Mouse (Mus musculus): ENCODE data around the gene Slc29a2. TPM values are rescaled to one million over a fixed set of nuclear protein-coding genes. Genes with fewer than 3 reads are reported as not detected.
"Not testable (repeated sequence)": the region's sequence is repeated elsewhere in the genome, so short reads cannot be mapped to it uniquely, and the experiment has no call there.

The Slc29a2 gene
- total RNA-seq (2021) = 10 to 100 TPM; 17.2 to 21.6 TPM
- long read RNA-seq, experiment 1, transcript Slc29a2-204 (12 exons, 2,619 nt) = major isoform, 17 of 24 reads
- long read RNA-seq, experiment 1, partial matches to known transcripts = 3 of 24 reads
- long read RNA-seq, experiment 1, other reads (novel, unspliced or antisense) = 4 of 24 reads
- long read RNA-seq, experiment 2, transcript Slc29a2-204 (12 exons, 2,619 nt) = major isoform, 20 of 29 reads
- long read RNA-seq, experiment 2, partial matches to known transcripts = 4 of 29 reads
- long read RNA-seq, experiment 2, other reads (novel, unspliced or antisense) = 5 of 29 reads

GRCm38 (mm10) chr19:5023621-5024479 lies at the start of gene Slc29a2:
Gene Slc29a2, plus strand, starts transcription at chr19:5023860.
- intact Hi-C loops (cut with DNase I) = no loop called here
- DNase-seq (ENCODE audit: low spot score in 2 of 2) = peak; percentile 87 to 88

- peak; percentile 80 for DNase-seq (ENCODE audit: low spot score in 2 of 2)
- intact Hi-C loops (cut with DNase I) = loop anchor here (1.0 kb wide), 1 partner anchor 21 kb away; no protein-coding TSS in a partner anchor
Observed at GRCm38 (mm10) chr19:4981767-4982166, 41.9 kb upstream of the Slc29a2 start.

- intact Hi-C loops (cut with DNase I) = no loop called here
- DNase-seq (ENCODE audit: low spot score in 2 of 2) = peak in 1 of 2 experiments; percentile 74
Observed at GRCm38 (mm10) chr19:4989013-4989412, 34.6 kb upstream of the Slc29a2 start.

GRCm38 (mm10) chr19:4989434-4990255 lies 34.0 kb upstream of the Slc29a2 start:
- intact Hi-C loops (cut with DNase I) = no loop called here
- DNase-seq (ENCODE audit: low spot score in 2 of 2) = peak; percentile 81 to 88

- DNase-seq (ENCODE audit: low spot score in 2 of 2) = no peak
- intact Hi-C loops (cut with DNase I) = no loop called here
Observed at GRCm38 (mm10) chr19:4990256-4990625, 33.4 kb upstream of the Slc29a2 start, which contains the start of gene Npas4. Gene Npas4, minus strand, starts transcription at chr19:4990316.

- peak; percentile 57 to 64 for DNase-seq (ENCODE audit: low spot score in 2 of 2)
- intact Hi-C loops (cut with DNase I) = no loop called here
Observed at GRCm38 (mm10) chr19:4990716-4991115, 32.9 kb upstream of the Slc29a2 start.

GRCm38 (mm10) chr19:4992371-4992770 lies 31.3 kb upstream of the Slc29a2 start:
- DNase-seq (ENCODE audit: low spot score in 2 of 2) = no peak
- intact Hi-C loops (cut with DNase I) = no loop called here

- DNase-seq (ENCODE audit: low spot score in 2 of 2) = peak; percentile 84 to 93
- intact Hi-C loops (cut with DNase I) = no loop called here
Observed at GRCm38 (mm10) chr19:4992904-4993303, 30.8 kb upstream of the Slc29a2 start.

GRCm38 (mm10) chr19:4994043-4994442 lies 29.6 kb upstream of the Slc29a2 start:
- intact Hi-C loops (cut with DNase I) = no loop called here
- DNase-seq (ENCODE audit: low spot score in 2 of 2) = peak; percentile 90 to 94

- intact Hi-C loops (cut with DNase I) = loop anchor here (5.0 kb wide), 2 partner anchors 37 to 242 kb away; partner anchors contain the start of genes Mrpl11 and Rbm4b
Observed at GRCm38 (mm10) chr19:4999445-5000140, 24.1 kb upstream of the Slc29a2 start.

GRCm38 (mm10) chr19:5001666-5002406 lies 21.8 kb upstream of the Slc29a2 start:
- intact Hi-C loops (cut with DNase I) = loop anchor here (1.0 to 5.0 kb wide), 3 partner anchors 21 to 245 kb away; partner anchors contain the start of genes Mrpl11 and Rbm4b
- peak; percentile 96 to 98 for DNase-seq (ENCODE audit: low spot score in 2 of 2)

More at GRCm38 (mm10) chr19:4999445-5000140, 24.1 kb upstream of the Slc29a2 start:
- peak; percentile 55 to 82 for DNase-seq (ENCODE audit: low spot score in 2 of 2)

- DNase-seq (ENCODE audit: low spot score in 2 of 2) = not testable (repeated sequence)
- intact Hi-C loops (cut with DNase I) = loop anchor here (5.0 kb wide), 2 partner anchors 41 to 246 kb away; partner anchors contain the start of genes Mrpl11 and Rbm4b
Observed at GRCm38 (mm10) chr19:5003644-5004043, 20.0 kb upstream of the Slc29a2 start.

GRCm38 (mm10) chr19:5004925-5005324 lies 18.7 kb upstream of the Slc29a2 start:
- DNase-seq (ENCODE audit: low spot score in 2 of 2) = no peak
- intact Hi-C loops (cut with DNase I) = loop anchor here (5.0 kb wide), 2 partner anchors 43 to 248 kb away; partner anchors contain the start of genes Mrpl11 and Rbm4b

GRCm38 (mm10) chr19:5013138-5013537 lies 10.5 kb upstream of the Slc29a2 start:
- intact Hi-C loops (cut with DNase I) = no loop called here

GRCm38 (mm10) chr19:5014961-5015398 lies 8.7 kb upstream of the Slc29a2 start:
- peak; percentile 54 for DNase-seq (ENCODE audit: low spot score in 2 of 2)
- intact Hi-C loops (cut with DNase I) = no loop called here

More at GRCm38 (mm10) chr19:5013138-5013537, 10.5 kb upstream of the Slc29a2 start:
- DNase-seq (ENCODE audit: low spot score in 2 of 2) = no peak

- no peak for DNase-seq (ENCODE audit: low spot score in 2 of 2)
- intact Hi-C loops (cut with DNase I) = no loop called here
Observed at GRCm38 (mm10) chr19:5016221-5016742, 7.4 kb upstream of the Slc29a2 start.

- intact Hi-C loops (cut with DNase I) = no loop called here
- DNase-seq (ENCODE audit: low spot score in 2 of 2) = peak; percentile 60 to 64
Observed at GRCm38 (mm10) chr19:5016782-5017181, 6.9 kb upstream of the Slc29a2 start.
